Mouse (Mus musculus): ENCODE measurements around the gene Peak1.
A peak's percentile ranks its signal among the peaks of the same experiment; 100 is the strongest.

Gene Peak1

DNA sequence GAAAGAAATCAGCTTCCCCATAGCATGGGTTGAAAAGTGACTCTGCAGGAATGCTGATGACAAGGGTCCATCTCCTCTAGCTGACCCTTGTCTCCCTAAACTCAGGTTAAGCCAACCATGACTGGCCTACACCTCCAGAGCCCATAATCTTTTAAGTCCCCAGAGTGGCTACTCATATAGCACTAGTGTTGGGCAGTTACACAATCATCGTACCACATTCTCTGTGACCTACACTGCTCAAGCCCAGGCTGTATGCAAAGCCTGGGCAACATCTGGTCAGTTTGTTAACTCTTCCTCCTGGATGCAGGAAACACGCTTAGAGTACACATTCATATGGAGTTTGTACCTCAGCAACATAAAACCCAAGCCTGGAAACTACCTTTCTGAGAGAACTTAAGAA lies 217.7 kb downstream of the Peak1 start:
- DNase-seq (ENCODE audit: low spot score), result no peak

DNA sequence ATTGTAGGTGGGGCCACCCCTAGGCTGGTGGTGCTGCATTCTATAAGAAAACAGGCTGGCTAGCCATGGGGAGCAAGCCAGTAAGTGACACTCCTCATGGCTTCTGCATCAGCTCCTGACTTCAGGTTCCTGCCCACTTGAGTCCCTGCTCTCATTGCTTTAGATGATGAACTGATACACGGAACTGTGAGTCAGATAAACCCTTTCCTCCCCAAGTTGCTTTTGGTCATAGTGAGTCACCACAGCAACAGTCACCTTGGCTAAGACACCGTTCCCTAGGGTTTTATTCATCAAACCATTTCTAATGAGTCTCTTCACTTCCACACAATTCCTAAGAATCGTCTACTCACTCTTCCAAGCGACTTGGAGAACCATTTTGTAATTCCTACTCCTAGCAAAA lies 220.9 kb downstream of the Peak1 start:
- DNase-seq (ENCODE audit: low spot score), result no peak

DNA sequence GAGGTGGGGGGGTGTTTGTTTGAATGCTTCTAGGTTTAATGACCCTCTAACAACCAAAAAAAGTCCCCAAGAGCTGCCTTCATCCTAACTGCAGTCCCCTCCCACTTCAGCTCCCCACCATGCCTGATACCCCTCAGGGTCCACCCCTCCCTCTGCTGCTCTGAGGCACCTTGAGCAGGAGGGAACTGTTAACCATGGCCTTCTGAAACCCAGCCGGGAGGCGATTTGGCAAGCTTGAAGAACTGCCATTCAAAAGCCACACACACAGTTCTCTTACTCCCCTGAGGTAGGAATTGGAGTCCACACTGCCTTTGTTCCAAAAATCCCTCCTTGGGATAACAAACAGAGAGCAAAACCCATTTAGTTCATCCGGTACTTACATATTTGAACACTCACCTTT lies 222.7 kb downstream of the Peak1 start:
- DNase-seq (ENCODE audit: low spot score), result no peak

DNA sequence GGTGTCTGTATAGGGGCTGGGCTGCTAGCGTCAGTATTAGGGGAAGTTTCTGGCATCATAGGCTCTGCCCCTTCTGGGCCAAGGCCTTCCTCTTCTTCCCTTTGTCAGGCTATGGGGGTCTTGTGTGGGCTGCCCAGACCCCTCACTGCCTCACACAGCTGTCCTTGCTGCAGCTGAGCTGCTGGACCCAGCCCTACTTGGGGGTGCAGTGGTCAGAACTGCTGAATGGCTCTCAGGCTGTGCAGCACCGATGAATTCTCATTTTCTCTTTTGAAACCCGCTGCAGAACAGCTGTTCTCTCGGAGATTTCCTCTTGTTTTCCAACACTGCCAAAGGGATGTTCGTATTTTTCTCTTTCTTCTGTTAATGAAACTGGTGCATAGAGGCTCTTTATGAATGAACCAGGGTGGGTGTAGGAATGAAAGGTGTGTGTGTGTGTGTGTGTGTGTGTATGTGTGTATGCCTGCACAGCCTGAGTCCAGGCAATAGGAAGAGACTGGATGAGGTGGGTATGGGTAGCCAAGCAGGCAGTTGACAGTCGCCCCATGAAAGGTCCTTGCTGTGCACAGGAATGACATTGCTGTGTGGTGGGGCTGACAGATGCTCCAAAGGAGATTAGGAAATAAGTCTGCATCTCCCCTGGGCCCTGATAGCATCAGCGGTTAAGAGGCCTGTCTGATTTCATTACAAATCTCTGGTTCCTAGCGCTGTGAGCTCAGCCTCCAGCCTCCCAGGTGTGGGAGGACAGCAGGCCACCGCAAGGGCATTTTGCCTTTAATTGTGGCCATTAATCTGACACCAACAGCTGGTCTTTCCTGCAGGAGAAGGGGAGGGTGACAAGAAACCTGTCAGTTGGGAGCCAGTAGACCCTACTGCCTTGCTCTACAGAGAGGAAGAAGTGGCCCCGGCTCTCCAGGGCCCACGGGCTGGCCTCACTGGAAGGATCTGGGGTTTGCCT lies 226.1 kb downstream of the Peak1 start:
- no peak for DNase-seq (ENCODE audit: low spot score)

DNA sequence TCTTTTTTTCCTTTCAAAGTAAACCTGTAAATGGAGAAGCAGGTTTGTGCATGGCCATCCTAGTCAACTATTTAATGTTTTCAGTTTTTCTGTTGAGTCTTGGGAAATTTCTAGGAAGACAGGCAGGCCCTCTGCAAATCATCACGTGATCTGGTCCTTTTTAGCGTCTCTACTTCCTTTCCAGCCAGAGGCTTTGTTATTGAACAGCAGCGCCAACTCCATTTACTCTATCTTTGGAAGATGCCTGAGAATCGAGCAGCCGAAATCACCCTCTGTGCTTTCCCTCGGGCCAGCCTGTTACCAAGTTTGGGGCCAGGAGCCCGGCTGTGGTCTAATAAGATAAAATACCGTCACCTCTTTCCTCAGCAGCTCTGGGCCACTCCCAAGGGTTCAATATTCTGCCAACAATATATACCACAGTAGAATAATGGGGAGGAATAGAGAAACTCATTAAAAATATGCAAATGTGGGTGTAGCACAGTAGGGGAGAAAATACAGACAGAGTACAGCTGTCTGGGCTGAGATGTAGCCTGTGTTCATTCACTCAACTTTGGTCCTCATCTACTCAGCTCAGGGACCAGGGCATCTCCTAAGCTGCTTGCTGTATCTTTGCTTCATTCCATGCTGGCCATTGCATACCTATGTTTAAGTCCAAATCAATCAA lies 237.6 kb downstream of the Peak1 start:
- no peak for DNase-seq (ENCODE audit: low spot score)

DNA sequence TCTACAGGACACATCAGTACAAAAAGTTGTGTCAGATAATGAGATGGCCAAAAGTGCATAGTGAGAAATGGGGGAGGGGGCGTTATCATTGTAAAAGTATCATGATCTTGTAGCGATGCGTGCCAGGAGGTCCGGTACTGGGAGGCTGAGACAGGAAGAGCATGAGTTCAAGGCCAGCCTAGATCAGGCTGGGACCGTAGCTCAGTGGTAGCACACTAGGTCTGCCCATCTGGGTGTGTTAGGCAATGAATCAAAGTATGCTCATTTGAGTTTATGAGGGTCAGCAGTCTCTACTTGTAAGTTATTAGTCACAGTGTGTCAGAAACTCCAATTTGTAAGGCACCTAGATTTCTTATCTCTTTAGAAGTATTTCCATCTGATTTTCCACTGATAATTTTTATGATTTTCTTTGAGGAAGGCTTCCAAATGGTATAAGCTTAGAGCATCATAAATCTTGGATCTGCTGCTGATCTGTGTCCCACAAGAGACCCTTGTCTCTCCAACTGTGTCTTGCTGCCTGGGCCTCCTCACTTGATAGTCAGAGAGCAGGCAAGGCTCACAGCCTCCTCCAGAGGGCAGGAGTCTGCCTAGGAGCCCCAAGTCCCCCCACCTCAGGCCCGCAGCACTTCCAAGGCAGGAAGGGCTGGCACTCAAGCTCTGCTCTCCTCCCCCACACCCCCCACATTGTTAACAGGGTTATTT lies 238.3 kb downstream of the Peak1 start:
- DNase-seq (ENCODE audit: low spot score), result no peak

DNA sequence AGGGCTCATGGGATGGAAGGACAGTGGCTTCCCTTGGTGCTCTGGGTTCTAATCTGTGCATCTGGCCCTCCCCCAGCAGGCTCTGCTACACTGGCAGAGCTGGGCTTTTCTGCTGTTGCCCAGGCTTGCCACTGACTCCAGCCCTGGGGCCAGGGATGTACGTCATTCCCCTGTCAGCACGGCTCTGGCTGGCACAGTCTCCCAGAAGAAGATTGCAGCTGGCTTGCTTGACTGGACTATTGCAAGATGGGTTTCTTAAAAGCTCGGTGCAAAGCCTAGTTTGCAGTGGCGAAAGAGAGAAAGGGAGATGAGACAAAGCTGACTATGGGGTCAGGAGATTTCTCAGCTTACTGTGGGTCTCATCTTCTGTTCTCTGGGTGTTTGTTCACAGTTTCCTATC lies 240.5 kb downstream of the Peak1 start:
- no peak for DNase-seq (ENCODE audit: low spot score)

DNA sequence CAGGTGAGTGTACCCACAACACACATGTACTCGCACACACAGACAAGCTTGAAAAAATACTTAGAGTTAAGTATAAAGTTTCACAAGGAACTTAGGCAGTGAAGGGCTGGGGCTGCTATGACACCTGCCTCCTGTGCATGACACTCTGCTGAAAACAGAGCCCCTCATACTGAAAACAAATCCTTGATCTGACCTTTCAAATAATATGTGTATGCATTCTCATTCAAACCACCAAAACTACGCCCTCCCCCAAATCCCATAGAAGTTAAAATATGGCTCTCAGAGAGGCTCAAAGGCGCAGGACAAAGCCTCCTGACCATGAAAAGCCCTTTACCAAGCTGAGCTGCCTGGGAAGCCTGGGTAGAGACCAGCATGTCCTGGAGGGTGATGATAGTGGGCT lies 242.6 kb downstream of the Peak1 start:
- no peak for DNase-seq (ENCODE audit: low spot score)

DNA sequence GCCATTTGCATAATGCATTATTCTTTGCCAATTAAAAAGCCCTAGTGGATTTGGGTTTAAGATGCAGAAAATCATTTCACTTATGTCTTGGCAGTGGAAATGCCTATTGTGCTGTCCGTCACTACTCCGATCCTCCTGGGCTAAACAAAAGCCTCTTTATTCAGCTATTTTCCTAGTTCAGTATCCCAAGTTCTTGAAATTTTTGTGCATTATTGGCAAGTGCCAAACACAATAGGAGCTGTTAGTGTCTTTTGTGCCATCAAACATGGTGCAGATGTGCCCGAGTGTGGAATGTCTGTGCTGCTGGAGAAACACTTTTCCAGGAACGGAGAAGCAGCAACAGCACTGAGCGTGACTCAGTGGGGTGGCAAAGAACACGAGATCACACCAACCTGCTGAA lies 250.2 kb downstream of the Peak1 start:
- no peak for DNase-seq (ENCODE audit: low spot score)

DNA sequence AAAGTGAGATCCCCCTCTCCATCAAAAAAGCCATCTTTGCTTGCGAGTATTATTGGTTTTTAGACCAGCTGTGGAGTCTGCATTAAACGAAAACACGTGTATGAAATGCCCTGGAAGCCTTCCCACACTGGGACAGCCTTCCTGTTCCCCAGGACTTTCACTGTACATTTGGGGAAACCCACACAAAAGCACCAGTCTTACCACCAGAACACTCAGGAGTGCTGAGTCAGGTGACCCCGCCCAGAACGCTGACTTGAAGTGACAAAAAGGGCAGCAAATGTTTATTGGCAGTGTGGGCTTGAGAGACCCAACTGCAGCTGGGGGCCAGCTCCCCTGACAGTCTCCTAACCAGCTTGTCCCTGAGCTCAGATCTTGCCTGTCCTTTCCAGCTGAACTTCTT lies 251.7 kb downstream of the Peak1 start:
- no peak for DNase-seq (ENCODE audit: low spot score)

DNA sequence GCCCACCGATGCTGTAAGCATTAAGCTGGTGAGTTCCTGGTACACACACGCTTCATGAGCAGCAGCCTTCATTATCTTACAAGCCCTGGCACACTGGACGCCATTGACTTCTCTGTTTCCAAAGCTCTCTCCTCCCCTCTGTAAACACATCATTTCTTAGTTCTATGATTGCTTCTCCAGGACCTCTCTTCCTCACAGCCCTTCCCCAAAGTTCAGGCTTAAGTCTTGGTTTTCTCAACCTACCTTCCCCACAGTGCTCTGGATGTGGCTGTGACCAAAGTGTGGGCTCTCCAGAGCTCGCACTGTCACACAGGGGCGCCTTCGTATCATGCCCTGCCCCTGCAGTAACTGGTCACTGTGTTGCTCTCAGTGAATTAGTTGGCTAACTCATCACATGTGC lies 252.5 kb downstream of the Peak1 start, which contains the start of gene Tspan3:
Gene Tspan3, minus strand, starts transcription at position 101 of the 400 bp plus-strand sequence.
- no peak for DNase-seq (ENCODE audit: low spot score)

DNA sequence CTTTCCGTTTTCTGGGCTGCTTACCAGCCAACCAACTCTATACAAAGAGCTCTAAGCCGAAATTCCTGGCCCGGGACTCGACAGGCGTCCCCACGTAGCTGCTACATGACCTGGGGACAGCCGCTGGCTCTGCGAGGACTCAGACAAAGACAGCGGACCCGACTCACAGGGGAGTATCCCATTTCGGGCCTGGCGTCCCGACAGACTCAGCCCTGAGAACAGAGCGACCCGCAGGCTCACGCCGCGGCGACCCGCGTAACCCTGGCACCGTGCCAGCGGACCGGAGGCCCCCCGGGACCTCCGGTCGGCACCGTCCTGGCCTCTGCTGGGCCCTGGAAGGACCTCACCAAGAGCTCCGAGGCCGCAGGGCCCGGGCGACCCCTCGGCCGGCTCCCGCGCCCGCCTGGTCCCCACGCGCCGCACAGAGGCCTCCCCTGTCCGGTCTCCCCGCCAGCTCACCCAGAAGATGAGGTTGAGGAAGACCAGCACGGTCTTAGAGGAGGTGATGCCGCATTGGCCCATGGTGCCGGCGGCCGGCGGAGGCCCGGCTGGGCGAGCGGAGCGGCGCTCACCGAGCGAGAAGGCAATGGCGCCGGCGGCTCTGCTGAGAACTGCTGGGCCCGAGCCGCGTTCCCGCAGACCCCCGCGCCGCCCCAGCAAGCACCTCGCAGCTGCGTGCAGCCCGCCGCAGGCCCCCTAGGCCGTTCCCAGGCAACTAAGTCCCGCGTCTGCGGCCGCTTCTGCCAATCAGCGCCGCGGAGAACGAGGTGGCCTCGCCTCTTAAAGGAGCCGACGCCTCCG lies 257.3 kb downstream of the Peak1 start:
- DNase-seq (ENCODE audit: low spot score), result peak; percentile 47

DNA sequence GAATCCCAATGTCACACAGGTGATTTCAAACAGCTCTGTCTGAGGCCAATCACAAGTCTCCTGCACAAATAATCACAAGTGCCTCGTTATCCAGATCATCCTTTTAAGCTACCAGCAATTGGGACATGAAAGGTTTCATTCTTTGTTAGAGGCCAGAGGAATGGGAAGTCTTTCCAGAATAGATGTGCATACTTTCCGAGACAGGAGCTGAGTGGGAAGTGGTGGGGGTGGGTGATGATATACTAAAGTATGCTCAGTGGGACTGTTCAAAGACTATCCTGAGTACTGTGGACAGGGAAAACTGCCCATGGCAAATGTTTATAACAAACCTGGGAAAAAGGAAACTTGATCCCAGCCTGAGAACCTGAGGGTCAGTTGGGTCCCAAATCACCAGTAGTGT lies 258.4 kb downstream of the Peak1 start:
- DNase-seq (ENCODE audit: low spot score), result no peak

DNA sequence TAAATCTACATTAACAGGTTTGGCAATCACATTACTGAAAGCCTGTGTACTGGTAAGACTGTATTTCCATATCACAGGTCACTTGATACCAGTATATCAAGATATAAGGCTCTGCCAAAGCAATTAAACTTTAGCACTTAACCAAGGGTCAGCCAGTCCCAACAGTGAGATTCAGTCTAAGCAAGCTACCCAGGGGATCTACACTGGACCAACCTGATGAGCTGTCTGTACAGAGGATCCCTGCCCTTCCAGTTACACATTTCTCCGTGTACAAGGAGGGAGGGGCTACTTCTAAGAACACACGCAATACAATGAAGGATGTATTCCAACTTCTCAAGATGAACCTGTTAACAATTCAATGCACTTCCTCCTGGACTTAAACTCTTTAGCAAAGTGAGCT lies 259.8 kb downstream of the Peak1 start:
- DNase-seq (ENCODE audit: low spot score), result no peak

DNA sequence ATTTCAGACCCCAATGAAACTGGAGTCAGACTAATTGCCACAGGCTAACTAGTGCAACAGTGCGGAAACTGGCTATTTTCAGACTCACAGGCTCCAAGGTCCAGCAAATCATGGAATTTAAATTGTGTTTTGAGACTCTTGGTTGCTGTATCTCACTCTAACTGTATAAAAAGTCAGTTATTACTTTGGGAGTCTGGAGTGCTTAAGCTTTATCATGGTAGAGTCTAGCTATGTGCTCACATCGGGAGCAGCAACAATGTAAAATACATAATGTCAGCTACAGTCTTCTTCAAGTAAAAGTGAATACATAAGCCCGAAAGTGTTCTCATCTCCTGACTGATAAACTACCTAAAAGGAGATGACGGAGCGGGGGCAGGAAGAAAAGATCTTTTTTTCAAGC lies 263.3 kb downstream of the Peak1 start:
- no peak for DNase-seq (ENCODE audit: low spot score)

DNA sequence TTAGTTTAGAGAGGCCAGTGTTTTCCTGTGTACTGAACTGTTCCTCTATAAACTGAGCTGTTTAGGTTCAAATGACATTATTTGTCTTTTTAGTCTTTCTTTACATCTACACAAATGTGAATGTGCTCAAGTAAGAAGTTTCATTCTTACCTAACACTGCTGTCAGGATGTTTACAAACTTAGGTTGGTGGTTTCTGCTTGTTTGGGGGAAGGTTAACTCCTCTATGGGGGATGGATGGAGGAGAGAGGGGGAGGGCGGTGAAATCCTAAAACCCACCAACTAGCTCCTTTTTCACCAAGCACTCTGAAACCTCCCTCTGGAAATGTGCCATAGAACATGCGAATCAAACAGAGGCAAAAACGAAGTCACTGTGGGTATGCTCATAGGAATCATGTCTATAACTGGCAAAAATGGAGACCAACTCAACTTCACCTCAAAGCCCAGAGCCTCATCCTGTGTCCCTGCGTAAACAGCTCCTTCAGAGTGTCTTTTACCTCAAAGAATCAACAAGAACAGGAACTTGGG lies 265.3 kb downstream of the Peak1 start:
- DNase-seq (ENCODE audit: low spot score), result no peak

DNA sequence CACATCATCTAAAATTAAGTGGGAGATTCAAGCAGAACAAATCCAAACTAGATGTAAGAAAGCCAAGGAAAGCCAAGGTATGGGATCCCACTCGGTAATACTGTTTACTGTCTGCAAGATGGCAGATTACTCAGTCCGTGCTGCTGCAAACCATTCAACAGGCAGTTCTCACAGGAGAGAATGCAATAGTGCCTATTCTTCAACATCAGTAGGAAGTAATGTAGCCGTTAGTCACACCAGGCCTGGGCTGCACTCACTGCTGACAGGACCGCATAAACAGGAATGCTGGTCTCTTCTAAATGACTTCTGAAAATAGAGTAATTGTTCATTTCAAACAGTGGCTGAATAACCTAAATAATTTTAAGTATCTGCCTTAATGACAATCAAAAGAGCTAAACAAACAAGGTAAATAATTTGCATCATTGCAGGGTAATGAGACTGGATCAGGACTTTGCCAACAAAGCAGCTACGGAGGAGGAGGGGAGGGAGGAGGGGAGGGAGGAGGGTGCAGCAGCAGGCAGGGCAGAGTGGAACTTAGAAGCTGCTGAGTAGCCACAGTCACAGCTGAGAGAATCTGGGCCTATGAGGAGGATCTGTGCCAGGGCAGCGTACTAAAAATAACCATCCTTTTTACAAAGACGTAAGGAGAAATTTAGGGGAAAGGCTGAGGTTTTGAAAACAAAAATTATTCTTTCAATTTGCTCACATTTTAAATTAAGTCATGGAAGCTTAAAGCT lies 266.0 kb downstream of the Peak1 start:
- DNase-seq (ENCODE audit: low spot score), result no peak
